ENCODE assay signal across 14 mouse cellular contexts in genomic region chr8:124306574-124306973, GRCm38 (mm10).
A peak's percentile ranks its signal among the peaks of the same experiment; 100 is the strongest.
DNase-seq lines count a peak whose midpoint lies in the region; ATAC-seq and TF ChIP-seq lines count a peak whose summit lies in the region.
"Had no signal": no experiment of that assay in that cellular context is flagged by ENCODE, and none has a peak within 500 bp of the region (broad histone marks: within the 10 kb centered on the region; RNA-seq: fewer than 3 reads in every experiment).

No protein-coding gene starts in this region.

- no peaks in the 10 kb centered on the region for H3K9me3 ChIP-seq in forebrain, embryonic 13.5 days (replicated peaks)
- H3K9me3 ChIP-seq in forebrain, embryonic 16.5 days (ENCODE audit: control insufficient read depth, low read length), result no peaks in the 10 kb centered on the region
- no peaks in the 10 kb centered on the region for H3K9me3 ChIP-seq in limb, embryonic 12.5 days
- no peaks in the 10 kb centered on the region for H3K9me3 ChIP-seq in limb, embryonic 10.5 days (replicated peaks)
- no peaks in the 10 kb centered on the region for H3K9me3 ChIP-seq in hindbrain, embryonic 13.5 days
- no peaks in the 10 kb centered on the region for H3K9me3 ChIP-seq in stomach, postnatal 0 days (ENCODE audit: control insufficient read depth, low read length)

- no peak overlapping the region for H3K4me2 ChIP-seq in forebrain, embryonic 13.5 days
- no peak overlapping the region for H3K4me2 ChIP-seq in forebrain, embryonic 16.5 days (ENCODE audit: low read length)
- H3K4me2 ChIP-seq in limb, embryonic 12.5 days, result no peak overlapping the region
- H3K4me2 ChIP-seq in hindbrain, embryonic 13.5 days, result no peak overlapping the region
- H3K4me2 ChIP-seq in stomach, postnatal 0 days (replicated peaks; ENCODE audit: low read depth), result no peak overlapping the region
- H3K4me2 ChIP-seq: midbrain, embryonic 11.5 days had no signal

- no peaks in the 10 kb centered on the region for H3K4me1 ChIP-seq in forebrain, embryonic 13.5 days
- H3K4me1 ChIP-seq in forebrain, embryonic 16.5 days (replicated peaks; ENCODE audit: control insufficient read depth, insufficient read depth, low read length), result 0 out of 2 replicates have a peak, but pooled peaks cover 6% of the 10 kb centered on the region
- H3K4me1 ChIP-seq in limb, embryonic 12.5 days (replicated peaks), result peaks cover 9% of the 10 kb centered on the region; the same call in 1 of the 2 replicates
- 0 out of 2 replicates have a peak, but pooled peaks cover 6% of the 10 kb centered on the region for H3K4me1 ChIP-seq in limb, embryonic 10.5 days
- H3K4me1 ChIP-seq in hindbrain, embryonic 13.5 days (replicated peaks), result peaks cover 31% of the 10 kb centered on the region
- peaks cover 6% of the 10 kb centered on the region for H3K4me1 ChIP-seq in stomach, postnatal 0 days (replicated peaks; ENCODE audit: control insufficient read depth, insufficient read depth)

- no peaks in the 10 kb centered on the region for H3K27me3 ChIP-seq in forebrain, embryonic 13.5 days
- no peaks in the 10 kb centered on the region for H3K27me3 ChIP-seq in forebrain, embryonic 16.5 days (replicated peaks; ENCODE audit: control insufficient read depth, insufficient read depth, low read length)
- no peaks in the 10 kb centered on the region for H3K27me3 ChIP-seq in limb, embryonic 12.5 days
- H3K27me3 ChIP-seq in limb, embryonic 10.5 days (ENCODE audit: low read depth, poor library complexity, severe bottlenecking), result no peaks in the 10 kb centered on the region
- no peaks in the 10 kb centered on the region for H3K27me3 ChIP-seq in hindbrain, embryonic 13.5 days
- no peaks in the 10 kb centered on the region for H3K27me3 ChIP-seq in stomach, postnatal 0 days (ENCODE audit: control insufficient read depth, insufficient read depth, low read length)

- no peak overlapping the region for H3K27ac ChIP-seq in forebrain, embryonic 13.5 days
- H3K27ac ChIP-seq in forebrain, embryonic 16.5 days (ENCODE audit: low read length), result no peak overlapping the region
- peak overlapping the region; percentile 45 for H3K27ac ChIP-seq in limb, embryonic 12.5 days
- no peak overlapping the region for H3K27ac ChIP-seq in limb, embryonic 10.5 days
- H3K27ac ChIP-seq in hindbrain, embryonic 13.5 days, result 0 out of 2 replicates have a peak overlapping the region, but pooled peaks have one; percentile 3
- H3K27ac ChIP-seq in stomach, postnatal 0 days (replicated peaks), result peak overlapping the region; percentile 30; the same call in 1 of the 2 replicates
- H3K27ac ChIP-seq: liver, embryonic 14.5 days had no signal

- 65% methylated on average over 7 of the region's 7 CpGs for WGBS in forebrain, embryonic 13.5 days
- WGBS in forebrain, embryonic 16.5 days, result 61% methylated on average over 7 of the region's 7 CpGs
- 60% methylated on average over 7 of the region's 7 CpGs for WGBS in limb, embryonic 12.5 days
- 71% methylated on average over 7 of the region's 7 CpGs for WGBS in limb, embryonic 10.5 days
- WGBS in hindbrain, embryonic 13.5 days, result 66% methylated on average over 7 of the region's 7 CpGs
- 27% methylated on average over 7 of the region's 7 CpGs for WGBS in stomach, postnatal 0 days

- 0 out of 2 replicates have a peak overlapping the region, but pooled peaks have one; percentile 30 for H3K9ac ChIP-seq in forebrain, embryonic 13.5 days
- no peak overlapping the region for H3K9ac ChIP-seq in forebrain, embryonic 16.5 days (replicated peaks; ENCODE audit: low read depth, low read length)
- no peak overlapping the region for H3K9ac ChIP-seq in limb, embryonic 12.5 days (replicated peaks)
- no peak overlapping the region for H3K9ac ChIP-seq in hindbrain, embryonic 13.5 days
- H3K9ac ChIP-seq in stomach, postnatal 0 days (ENCODE audit: low read length), result no peak overlapping the region
- H3K9ac ChIP-seq: liver, embryonic 14.5 days had no signal

- H3K4me3 ChIP-seq in forebrain, embryonic 13.5 days, result no peak overlapping the region
- no peak overlapping the region for H3K4me3 ChIP-seq in forebrain, embryonic 16.5 days (replicated peaks; ENCODE audit: low read length)
- H3K4me3 ChIP-seq in limb, embryonic 12.5 days (replicated peaks), result no peak overlapping the region
- H3K4me3 ChIP-seq in limb, embryonic 10.5 days, result no peak overlapping the region
- H3K4me3 ChIP-seq in hindbrain, embryonic 13.5 days, result no peak overlapping the region
- no peak overlapping the region for H3K4me3 ChIP-seq in stomach, postnatal 0 days (ENCODE audit: low read depth, low read length)

- no peak for TF ChIP-seq CTCF in stomach, postnatal 0 days (IDR thresholded peaks at IDR 0.05; ENCODE audit: low read depth)

- TF ChIP-seq EP300 in stomach, postnatal 0 days (optimal IDR thresholded peaks at IDR 0.05), result no peak

- peaks cover 48% of the 10 kb centered on the region for H3K36me3 ChIP-seq in forebrain, embryonic 13.5 days (ENCODE audit: poor library complexity, severe bottlenecking)
- no peaks in the 10 kb centered on the region for H3K36me3 ChIP-seq in forebrain, embryonic 16.5 days (ENCODE audit: control insufficient read depth, insufficient read depth)
- H3K36me3 ChIP-seq in limb, embryonic 12.5 days, result peaks cover 38% of the 10 kb centered on the region
- H3K36me3 ChIP-seq in limb, embryonic 10.5 days, result peaks cover 59% of the 10 kb centered on the region
- peaks cover 28% of the 10 kb centered on the region for H3K36me3 ChIP-seq in hindbrain, embryonic 13.5 days
- peaks cover 3% of the 10 kb centered on the region; the same call in 1 of the 2 replicates for H3K36me3 ChIP-seq in stomach, postnatal 0 days (ENCODE audit: control insufficient read depth, insufficient read depth, low read length)

- no peak for DNase-seq in limb, embryonic 10.5 days (ENCODE audit: low spot score)
- no peak for DNase-seq in stomach, postnatal 0 days (ENCODE audit: low spot score)
- DNase-seq in lung, postnatal 36 days, result no peak
- DNase-seq in ovary, adult 18-20 months (ENCODE audit: low spot score), result no peak
- DNase-seq: adrenal gland, adult 8-10 months; cerebellum, adult 2 months; kidney, postnatal 10 days; lung, postnatal 14 days had no signal

- no peak for ATAC-seq in forebrain, embryonic 13.5 days
- ATAC-seq in forebrain, embryonic 16.5 days, result no peak
- no peak for ATAC-seq in limb, embryonic 12.5 days (ENCODE audit: insufficient number of reproducible peaks, insufficient read depth, low FRiP score, low TSS enrichment, low read depth)
- ATAC-seq in hindbrain, embryonic 13.5 days (ENCODE audit: low FRiP score), result no peak
- no peak for ATAC-seq in stomach, postnatal 0 days (ENCODE audit: low FRiP score, low TSS enrichment)

Comparison
In these comparisons a context has a peak if more than half of its experiments do, and no peak if none do; other contexts are left out.
1. H3K27ac ChIP-seq: peak in limb, embryonic 12.5 days (single experiment), hindbrain, embryonic 13.5 days (single experiment) and stomach, postnatal 0 days (single experiment); none in forebrain, embryonic 13.5 days (single experiment), forebrain, embryonic 16.5 days (single experiment) and limb, embryonic 10.5 days (single experiment).